9 mouse cellular contexts compared by ENCODE assay signal in the genomic region with DNA sequence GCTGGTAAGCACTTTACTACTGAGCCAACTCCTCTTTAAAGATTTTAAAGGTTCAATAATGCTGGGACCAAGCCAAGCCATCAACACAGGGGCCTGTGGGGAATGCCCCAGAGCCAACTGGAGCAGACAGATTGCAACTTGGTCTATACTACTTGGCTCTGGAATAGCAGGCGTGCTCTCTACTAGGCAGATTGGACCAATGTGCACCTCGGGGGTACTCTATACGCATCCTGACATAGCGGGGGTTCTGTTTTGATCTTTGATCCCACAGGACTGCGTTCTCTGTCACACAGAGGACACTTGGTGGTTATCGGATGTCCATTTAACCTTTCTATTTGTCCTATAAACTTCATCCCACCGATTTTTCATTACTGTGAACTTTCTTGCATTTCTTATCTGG. TPM values are rescaled to one million over a fixed set of nuclear protein-coding genes. Genes with fewer than 3 reads are reported as not detected.
DNase-seq lines count a peak whose midpoint lies in the region; ATAC-seq and TF ChIP-seq lines count a peak whose summit lies in the region.
"Had no signal": no experiment of that assay in that cellular context is flagged by ENCODE, and none has a peak within 500 bp of the region (broad histone marks: within the 10 kb centered on the region; RNA-seq: fewer than 3 reads in every experiment).

No protein-coding gene starts in this region.

- H3K4me3 ChIP-seq in heart, embryonic 12.5 days = peak overlapping the region; percentile 87
- H3K4me3 ChIP-seq in hindbrain, embryonic 15.5 days = peak overlapping the region; percentile 85
- H3K4me3 ChIP-seq in midbrain, embryonic 13.5 days (replicated peaks) = peak overlapping the region; percentile 72

- peak overlapping the region; percentile 52; the same call in 1 of the 2 replicates for H3K27ac ChIP-seq in heart, embryonic 12.5 days (ENCODE audit: poor library complexity, severe bottlenecking)
- no peak overlapping the region for H3K27ac ChIP-seq in hindbrain, embryonic 15.5 days (replicated peaks)
- no peak overlapping the region for H3K27ac ChIP-seq in midbrain, embryonic 13.5 days

- no peak for DNase-seq in heart, adult 18-20 months
- peak; percentile 20 for DNase-seq in brain, embryonic 14.5 days (ENCODE audit: low read depth)
- no peak for DNase-seq in right cerebral cortex, postnatal 4 days
- no peak for DNase-seq in cerebellum, postnatal 25 days
- no peak for DNase-seq in Muller cell, postnatal 12 days (ENCODE audit: inconsistent ontology term)
- DNase-seq: lung, adult 18-20 months had no signal

- peaks cover 15% of the 10 kb centered on the region for H3K4me1 ChIP-seq in heart, embryonic 12.5 days (replicated peaks)
- H3K4me1 ChIP-seq in hindbrain, embryonic 15.5 days (replicated peaks) = 0 out of 2 replicates have a peak, but pooled peaks cover 6% of the 10 kb centered on the region
- H3K4me1 ChIP-seq in midbrain, embryonic 13.5 days (replicated peaks) = peaks cover 8% of the 10 kb centered on the region; the same call in 1 of the 2 replicates

- peak overlapping the region; percentile 69 for H3K4me2 ChIP-seq in heart, embryonic 12.5 days
- peak overlapping the region; percentile 98 for H3K4me2 ChIP-seq in hindbrain, embryonic 15.5 days
- peak overlapping the region; percentile 88 for H3K4me2 ChIP-seq in midbrain, embryonic 13.5 days (replicated peaks)

- TF ChIP-seq POLR2A in brain, embryonic 14.5 days (IDR thresholded peaks at IDR 0.05; ENCODE audit: borderline replicate concordance, extremely low read depth, insufficient read depth, insufficient read length, poor library complexity, severe bottlenecking) = no peak

- no peaks in the 10 kb centered on the region for H3K9me3 ChIP-seq in heart, embryonic 12.5 days (replicated peaks)
- H3K9me3 ChIP-seq in hindbrain, embryonic 15.5 days = no peaks in the 10 kb centered on the region
- H3K9me3 ChIP-seq in midbrain, embryonic 13.5 days = no peaks in the 10 kb centered on the region

- 35% methylated on average over 7 of the region's 7 CpGs for WGBS in heart, embryonic 12.5 days
- WGBS in hindbrain, embryonic 15.5 days = 29% methylated on average over 7 of the region's 7 CpGs
- 23% methylated on average over 7 of the region's 7 CpGs for WGBS in midbrain, embryonic 13.5 days

- H3K27me3 ChIP-seq in heart, embryonic 12.5 days (replicated peaks) = no peaks in the 10 kb centered on the region
- H3K27me3 ChIP-seq in hindbrain, embryonic 15.5 days = peaks cover 14% of the 10 kb centered on the region; the same call in 1 of the 2 replicates
- H3K27me3 ChIP-seq in midbrain, embryonic 13.5 days = peaks cover 41% of the 10 kb centered on the region

- peak overlapping the region; percentile 94; the same call in 1 of the 2 replicates for H3K9ac ChIP-seq in heart, embryonic 12.5 days
- no peak overlapping the region for H3K9ac ChIP-seq in hindbrain, embryonic 15.5 days
- H3K9ac ChIP-seq in midbrain, embryonic 13.5 days (replicated peaks) = no peak overlapping the region; the same call in 1 of the 2 replicates

- TF ChIP-seq CTCF in brain, embryonic 14.5 days (IDR thresholded peaks at IDR 0.05; ENCODE audit: borderline replicate concordance, extremely low read depth, insufficient read depth, insufficient read length) = no peak

- peaks cover 7% of the 10 kb centered on the region; the same call in 1 of the 2 replicates for H3K36me3 ChIP-seq in heart, embryonic 12.5 days
- no peaks in the 10 kb centered on the region for H3K36me3 ChIP-seq in hindbrain, embryonic 15.5 days
- H3K36me3 ChIP-seq in midbrain, embryonic 13.5 days = no peaks in the 10 kb centered on the region

- ATAC-seq in heart, embryonic 12.5 days (ENCODE audit: insufficient number of reproducible peaks, low FRiP score) = no peak
- ATAC-seq in hindbrain, embryonic 15.5 days (ENCODE audit: low FRiP score, low read depth) = 0 out of 2 replicates have a peak, but pooled peaks have one; percentile 14
- ATAC-seq in midbrain, embryonic 13.5 days = peak; percentile 55

RNA-seq across cellular contexts. Expression of a gene that starts 0.6 kb away (rescaled TPM):
- 65.6 and 66.4 TPM in 2 replicates for polyA plus RNA-seq in heart, embryonic 12.5 days (2016; fragmentation: Nextera tagmentation; extraction: Ambion mirVana)
- 10 to 100 TPM; 29.4 to 33.8 TPM for total RNA-seq in heart, adult 18-20 months (2021)
- 1.6 and 2.6 TPM in 2 replicates for polyA plus RNA-seq in brain, embryonic 14.5 days (2012; rRNA removed)
- polyA plus RNA-seq in hindbrain, embryonic 15.5 days (2015; fragmentation: Nextera tagmentation; extraction: Ambion mirVana) = 1.9 and 2.0 TPM in 2 replicates
- polyA plus RNA-seq in midbrain, embryonic 13.5 days (2015; fragmentation: Nextera tagmentation; extraction: Ambion mirVana) = 0.90 and 1.3 TPM in 2 replicates

Comparison
In these comparisons a context has a peak if more than half of its experiments do, and no peak if none do; other contexts are left out.
1. RNA of a gene that starts 0.6 kb away (polyA plus RNA-seq): 65.6 to 66.4 TPM in heart, embryonic 12.5 days; 1.6 to 2.6 TPM in brain, embryonic 14.5 days, 1.9 to 2.0 TPM in hindbrain, embryonic 15.5 days and 0.90 to 1.3 TPM in midbrain, embryonic 13.5 days; every median in the first group is over 10 times any median in the second.
2. Peak in every context shown above with its lines, with median percentiles within 50 percentile points of each other: H3K4me2 ChIP-seq and H3K4me3 ChIP-seq.